In the genomic region with DNA sequence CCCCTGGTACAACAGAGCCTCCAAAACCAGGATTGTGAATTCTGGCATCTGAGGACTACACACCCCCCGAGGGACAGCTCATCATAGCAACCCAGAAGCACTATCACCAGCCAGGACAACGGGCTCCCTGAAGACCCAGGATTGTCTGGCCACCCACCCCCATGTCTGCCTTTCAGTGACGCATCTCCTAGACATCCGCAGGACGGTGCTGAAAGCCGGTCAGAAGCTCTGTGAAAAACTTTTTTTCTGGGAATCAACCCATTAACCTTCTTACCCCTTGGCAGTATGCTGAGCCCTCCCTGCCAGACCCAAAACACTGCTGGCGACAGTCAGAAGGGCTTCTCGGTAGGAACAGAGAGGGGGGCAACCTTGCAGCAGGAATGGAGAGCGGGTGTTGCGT, we compare ENCODE assay signal across 22 mouse cellular contexts. TPM values are rescaled to one million over a fixed set of nuclear protein-coding genes. Genes with fewer than 3 reads are reported as not detected.
DNase-seq lines count a peak whose midpoint lies in the region; ATAC-seq lines count a peak whose summit lies in the region.
"Had no signal": no experiment of that assay in that cellular context is flagged by ENCODE, and none has a peak within 500 bp of the region (broad histone marks: within the 10 kb centered on the region; RNA-seq: fewer than 3 reads in every experiment).

No protein-coding gene starts in this region.

- no peaks in the 10 kb centered on the region for H3K36me3 ChIP-seq in hindbrain, embryonic 14.5 days (replicated peaks; ENCODE audit: control insufficient read depth, insufficient read depth)
- no peaks in the 10 kb centered on the region for H3K36me3 ChIP-seq in hindbrain, embryonic 11.5 days (ENCODE audit: control insufficient read depth, insufficient read depth, low read length)
- H3K36me3 ChIP-seq in forebrain, embryonic 16.5 days (ENCODE audit: control insufficient read depth, insufficient read depth) = no peaks in the 10 kb centered on the region
- H3K36me3 ChIP-seq: midbrain, embryonic 12.5 days had no signal

- no peaks in the 10 kb centered on the region for H3K9me3 ChIP-seq in hindbrain, embryonic 14.5 days (ENCODE audit: control insufficient read depth, low read length)
- no peaks in the 10 kb centered on the region for H3K9me3 ChIP-seq in hindbrain, embryonic 11.5 days (ENCODE audit: control insufficient read depth, low read length)
- no peaks in the 10 kb centered on the region for H3K9me3 ChIP-seq in forebrain, embryonic 16.5 days (ENCODE audit: control insufficient read depth, low read length)
- H3K9me3 ChIP-seq: embryonic facial prominence, embryonic 13.5 days; midbrain, embryonic 12.5 days; neural tube, embryonic 12.5 days had no signal

- H3K4me3 ChIP-seq in hindbrain, embryonic 14.5 days (replicated peaks; ENCODE audit: low read length) = no peak overlapping the region
- H3K4me3 ChIP-seq in hindbrain, embryonic 11.5 days (ENCODE audit: low read depth, low read length) = no peak overlapping the region
- no peak overlapping the region for H3K4me3 ChIP-seq in forebrain, embryonic 16.5 days (replicated peaks; ENCODE audit: low read length)
- H3K4me3 ChIP-seq: embryonic facial prominence, embryonic 13.5 days; midbrain, embryonic 12.5 days; neural tube, embryonic 12.5 days had no signal

- H3K4me2 ChIP-seq in hindbrain, embryonic 14.5 days (replicated peaks) = no peak overlapping the region
- H3K4me2 ChIP-seq in hindbrain, embryonic 11.5 days (replicated peaks; ENCODE audit: low read depth, low read length) = no peak overlapping the region
- no peak overlapping the region for H3K4me2 ChIP-seq in forebrain, embryonic 16.5 days (ENCODE audit: low read length)
- H3K4me2 ChIP-seq: embryonic facial prominence, embryonic 13.5 days; midbrain, embryonic 12.5 days; neural tube, embryonic 12.5 days had no signal

- peak; percentile 28; the same call in 1 of the 2 replicates for ATAC-seq in hindbrain, embryonic 14.5 days (ENCODE audit: low FRiP score)
- no peak for ATAC-seq in hindbrain, embryonic 11.5 days (ENCODE audit: low FRiP score)
- no peak for ATAC-seq in forebrain, embryonic 16.5 days
- ATAC-seq: forebrain, embryonic 14.5 days; intestine, embryonic 16.5 days had no signal

- no peaks in the 10 kb centered on the region for H3K27me3 ChIP-seq in hindbrain, embryonic 14.5 days (ENCODE audit: control insufficient read depth, insufficient read depth, low read length)
- H3K27me3 ChIP-seq in hindbrain, embryonic 11.5 days (ENCODE audit: control insufficient read depth, insufficient read depth, low read length) = no peaks in the 10 kb centered on the region
- no peaks in the 10 kb centered on the region for H3K27me3 ChIP-seq in forebrain, embryonic 16.5 days (replicated peaks; ENCODE audit: control insufficient read depth, insufficient read depth, low read length)
- H3K27me3 ChIP-seq: embryonic facial prominence, embryonic 13.5 days had no signal

- peaks cover 27% of the 10 kb centered on the region for H3K4me1 ChIP-seq in hindbrain, embryonic 14.5 days (replicated peaks; ENCODE audit: control insufficient read depth, insufficient read depth, low read length)
- peaks cover 15% of the 10 kb centered on the region for H3K4me1 ChIP-seq in hindbrain, embryonic 11.5 days (replicated peaks; ENCODE audit: control insufficient read depth, insufficient read depth, low read length)
- peaks cover 9% of the 10 kb centered on the region for H3K4me1 ChIP-seq in forebrain, embryonic 16.5 days (replicated peaks; ENCODE audit: control insufficient read depth, insufficient read depth, low read length)

- DNase-seq in embryo, embryonic 10.5 days (ENCODE audit: low spot score) = peak; percentile 5
- no peak for DNase-seq in embryo, embryonic 10 days (ENCODE audit: low spot score)
- DNase-seq in hindbrain, embryonic 14.5 days (ENCODE audit: low spot score) = no peak
- no peak for DNase-seq in hindbrain, embryonic 11.5 days (ENCODE audit: low spot score)
- DNase-seq in lung, postnatal 4 days = peak; percentile 46 to 77
- DNase-seq in lung, adult 18-20 months = no peak
- DNase-seq in fibroblast of lung, adult 2 months (ENCODE audit: low read depth) = peak; percentile 54
- DNase-seq: cerebellum, adult 11-12 months; cerebellum, postnatal 14 days; gastrocnemius, postnatal 14 days; heart, adult 18-20 months; kidney, adult 9 months; kidney, postnatal 36 days; layer of hippocampus, postnatal 36 days had no signal

- 44% methylated on average over 10 of the region's 10 CpGs for WGBS in hindbrain, embryonic 14.5 days
- WGBS in hindbrain, embryonic 11.5 days = 48% methylated on average over 10 of the region's 10 CpGs
- 84% methylated on average over 10 of the region's 10 CpGs for WGBS in forebrain, embryonic 16.5 days

- no peak overlapping the region for H3K27ac ChIP-seq in hindbrain, embryonic 14.5 days
- no peak overlapping the region for H3K27ac ChIP-seq in hindbrain, embryonic 11.5 days (ENCODE audit: low read depth, low read length)
- H3K27ac ChIP-seq in forebrain, embryonic 16.5 days (ENCODE audit: low read length) = no peak overlapping the region
- H3K27ac ChIP-seq: embryonic facial prominence, embryonic 13.5 days; midbrain, embryonic 12.5 days; neural tube, embryonic 12.5 days had no signal

- H3K9ac ChIP-seq in hindbrain, embryonic 14.5 days = no peak overlapping the region
- H3K9ac ChIP-seq in hindbrain, embryonic 11.5 days (ENCODE audit: low read depth, low read length) = no peak overlapping the region
- H3K9ac ChIP-seq in forebrain, embryonic 16.5 days (replicated peaks; ENCODE audit: low read depth, low read length) = no peak overlapping the region
- H3K9ac ChIP-seq: embryonic facial prominence, embryonic 13.5 days; midbrain, embryonic 12.5 days; neural tube, embryonic 12.5 days had no signal

RNA-seq across cellular contexts. Expression of gene Gbx2, which starts 50.1 kb away (rescaled TPM):
- 40.6 and 41.6 TPM in 2 replicates for polyA plus RNA-seq in hindbrain, embryonic 14.5 days (2014; fragmentation: Nextera tagmentation; extraction: Ambion mirVana)
- 30.0 and 36.2 TPM in 2 replicates for polyA plus RNA-seq in hindbrain, embryonic 11.5 days (2014; fragmentation: Nextera tagmentation; extraction: Ambion mirVana)
- 4.1 and 8.1 TPM in 2 replicates for polyA plus RNA-seq in forebrain, embryonic 16.5 days (2015; fragmentation: Nextera tagmentation; extraction: Ambion mirVana)
- polyA plus RNA-seq: liver, adult 2 months; testis, adult 2 months had no signal

Comparison
In these comparisons a context has a peak if more than half of its experiments do, and no peak if none do; other contexts are left out.
1. DNase-seq: peak in embryo, embryonic 10.5 days (single experiment), lung, postnatal 4 days (2 of 2) and fibroblast of lung, adult 2 months (single experiment); none in embryo, embryonic 10 days (single experiment), hindbrain, embryonic 14.5 days (single experiment), hindbrain, embryonic 11.5 days (single experiment) and lung, adult 18-20 months (0 of 2).